Comparison of ENCODE assay signal across 7 mouse cellular contexts in the genomic region with DNA sequence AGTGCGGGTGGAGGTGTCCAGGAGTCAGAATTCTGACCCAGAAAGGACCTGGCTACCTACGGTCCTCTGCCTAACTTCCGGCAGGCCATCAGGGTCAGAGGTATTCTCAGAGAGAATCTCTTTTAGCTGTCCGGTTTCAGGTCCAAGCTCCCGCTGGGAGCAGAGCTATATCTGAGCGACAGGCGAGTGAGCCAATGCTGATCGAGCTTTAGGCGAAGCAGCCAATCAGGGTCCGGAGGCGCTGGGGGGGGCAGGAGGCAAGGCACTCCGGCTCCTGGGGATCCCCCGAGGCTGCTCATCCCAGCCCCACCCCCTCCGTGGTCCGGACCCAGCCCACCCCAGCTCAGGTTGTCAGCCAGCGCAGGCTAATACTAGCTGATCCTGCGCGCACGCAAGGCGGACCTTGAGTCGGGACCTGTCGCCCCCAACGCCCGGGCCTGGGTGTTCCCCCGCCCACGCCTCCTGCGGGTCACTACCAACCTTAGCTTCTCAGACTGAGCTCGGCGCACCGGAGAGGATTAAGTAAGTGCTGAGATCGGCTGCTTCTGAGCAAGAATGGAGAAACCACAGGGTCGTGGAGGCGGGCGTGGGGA. TPM values are rescaled to one million over a fixed set of nuclear protein-coding genes. Genes with fewer than 3 reads are reported as not detected.
DNase-seq lines count a peak whose midpoint lies in the region; ATAC-seq and TF ChIP-seq lines count a peak whose summit lies in the region.

A gene (plus strand): TSS at position 336 of the 593 bp plus-strand sequence.

- peaks cover 35% of the 10 kb centered on the region for H3K27me3 ChIP-seq in embryonic facial prominence, embryonic 10.5 days (replicated peaks; ENCODE audit: low read depth, poor library complexity, severe bottlenecking)
- H3K27me3 ChIP-seq in heart, adult 2 months (ENCODE audit: control insufficient read depth, insufficient read depth, low read length) = no peaks in the 10 kb centered on the region
- H3K27me3 ChIP-seq in limb, embryonic 13.5 days = peaks cover 31% of the 10 kb centered on the region
- no peaks in the 10 kb centered on the region for H3K27me3 ChIP-seq in midbrain, embryonic 16.5 days (ENCODE audit: control insufficient read depth, insufficient read depth, low read depth, low read length)

- WGBS in embryonic facial prominence, embryonic 10.5 days = under 1% methylated on average over 34 of the region's 34 CpGs
- WGBS in heart, adult 2 months = under 1% methylated on average over 34 of the region's 34 CpGs
- under 1% methylated on average over 34 of the region's 34 CpGs for WGBS in limb, embryonic 13.5 days
- under 1% methylated on average over 34 of the region's 34 CpGs for whole genome bisulfite sequencing in midbrain, embryonic 16.5 days

- TF ChIP-seq CTCF in heart, adult 2 months (IDR thresholded peaks at IDR 0.05) = 0 out of 2 replicates have a peak, but pooled peaks have one; percentile 12

- no peaks in the 10 kb centered on the region for H3K36me3 ChIP-seq in embryonic facial prominence, embryonic 10.5 days (replicated peaks)
- no peaks in the 10 kb centered on the region for H3K36me3 ChIP-seq in heart, adult 2 months (ENCODE audit: control insufficient read depth, insufficient read depth, low read length)
- no peaks in the 10 kb centered on the region for H3K36me3 ChIP-seq in limb, embryonic 13.5 days
- no peaks in the 10 kb centered on the region for H3K36me3 ChIP-seq in midbrain, embryonic 16.5 days (ENCODE audit: control insufficient read depth, insufficient read depth, low read length)

- DNase-seq in adrenal gland, postnatal 14 days = peak; percentile 97
- peak; percentile 94 for DNase-seq in embryonic facial prominence, embryonic 10.5 days (ENCODE audit: low spot score)
- DNase-seq in heart, adult 2 months = peak; percentile 94
- peak; percentile 94 to 96 for DNase-seq in kidney, adult 8-10 months
- DNase-seq in spleen, postnatal 10 days (ENCODE audit: low spot score in 2 of 2) = peak; percentile 65 to 87

- TF ChIP-seq POLR2A in heart, adult 2 months (IDR thresholded peaks at IDR 0.05; ENCODE audit: insufficient read depth, low read depth, low read length) = no peak

- H3K79me2 ChIP-seq in heart, adult 2 months (replicated peaks; ENCODE audit: control insufficient read depth, insufficient read depth, low read length) = no peaks in the 10 kb centered on the region

- ATAC-seq in limb, embryonic 13.5 days (ENCODE audit: low FRiP score, low read depth) = peak; percentile 92
- peak; percentile 92 for ATAC-seq in midbrain, embryonic 16.5 days

- TF ChIP-seq EP300 in heart, adult 2 months (IDR thresholded peaks at IDR 0.05; ENCODE audit: insufficient read depth, low read depth, low read length) = no peak

- intact Hi-C loops in heart, adult 2 months (cut with DNase I) = no loop called here

- no peaks in the 10 kb centered on the region for H3K9me3 ChIP-seq in embryonic facial prominence, embryonic 10.5 days
- no peaks in the 10 kb centered on the region for H3K9me3 ChIP-seq in limb, embryonic 13.5 days
- no peaks in the 10 kb centered on the region for H3K9me3 ChIP-seq in midbrain, embryonic 16.5 days (replicated peaks; ENCODE audit: control insufficient read depth, low read length, poor library complexity, severe bottlenecking)

- peaks cover 31% of the 10 kb centered on the region for H3K4me1 ChIP-seq in embryonic facial prominence, embryonic 10.5 days
- peaks cover 3% of the 10 kb centered on the region for H3K4me1 ChIP-seq in heart, adult 2 months (ENCODE audit: control insufficient read depth, insufficient read depth, low read length)
- peaks cover 19% of the 10 kb centered on the region for H3K4me1 ChIP-seq in limb, embryonic 13.5 days
- H3K4me1 ChIP-seq in midbrain, embryonic 16.5 days (ENCODE audit: control insufficient read depth, insufficient read depth, low read length) = peaks cover 21% of the 10 kb centered on the region

- peak within 1 kb of the TSS; percentile 80 for H3K4me2 ChIP-seq in limb, embryonic 13.5 days (replicated peaks)
- peak within 1 kb of the TSS; percentile 67 for H3K4me2 ChIP-seq in midbrain, embryonic 16.5 days (ENCODE audit: low read length)

- H3K9ac ChIP-seq in heart, adult 2 months (ENCODE audit: low read depth, low read length) = peak within 1 kb of the TSS; percentile 39
- H3K9ac ChIP-seq in limb, embryonic 13.5 days = peak within 1 kb of the TSS; percentile 62
- peak within 1 kb of the TSS; percentile 87 for H3K9ac ChIP-seq in midbrain, embryonic 16.5 days (ENCODE audit: low read depth, low read length)

- H3K4me3 ChIP-seq in embryonic facial prominence, embryonic 10.5 days = peak within 1 kb of the TSS; percentile 62
- peak within 1 kb of the TSS; percentile 62 for H3K4me3 ChIP-seq in heart, adult 2 months
- peak within 1 kb of the TSS; percentile 60 for H3K4me3 ChIP-seq in limb, embryonic 13.5 days
- H3K4me3 ChIP-seq in midbrain, embryonic 16.5 days (ENCODE audit: low read depth, low read length) = peak within 1 kb of the TSS; percentile 76

- peak within 1 kb of the TSS; percentile 62; the same call in 1 of the 2 replicates for H3K27ac ChIP-seq in embryonic facial prominence, embryonic 10.5 days (replicated peaks)
- H3K27ac ChIP-seq in heart, adult 2 months = peak within 1 kb of the TSS; percentile 61
- H3K27ac ChIP-seq in limb, embryonic 13.5 days = no peak within 1 kb of the TSS
- peak within 1 kb of the TSS; percentile 84 for H3K27ac ChIP-seq in midbrain, embryonic 16.5 days (ENCODE audit: low read length)

RNA-seq across cellular contexts. Expression of the gene that starts here (rescaled TPM):
- 2.3 and 2.8 TPM in 2 replicates for total RNA-seq in adrenal gland, postnatal 14 days (2021)
- 0.83 and 0.95 TPM in 2 replicates for polyA plus RNA-seq in embryonic facial prominence, embryonic 10.5 days (2016; fragmentation: Nextera tagmentation; extraction: Ambion mirVana)
- 1 to 10 TPM; 5.2 to 6.5 TPM for total RNA-seq in heart, adult 2 months (2021)
- 4.1 and 5.0 TPM in 2 replicates for polyA plus RNA-seq in heart, adult 2 months (2012; rRNA removed)
- 1.1 TPM in 2 replicates for polyA plus RNA-seq in limb, embryonic 13.5 days (2015; fragmentation: Nextera tagmentation; extraction: Ambion mirVana)
- 10.2 and 11.2 TPM in 2 replicates for polyA plus RNA-seq in midbrain, embryonic 16.5 days (2015; fragmentation: Nextera tagmentation; extraction: Ambion mirVana)

Comparison
In these comparisons a context has a peak if more than half of its experiments do, and no peak if none do; other contexts are left out.
1. Peak in DNase-seq, H3K4me3 ChIP-seq and H3K27ac ChIP-seq in embryonic facial prominence, embryonic 10.5 days; RNA of the gene not detected or under 1 TPM.